Mouse (Mus musculus) CH12.LX (cell line): ENCODE measurements around the gene Nop2. TPM values are rescaled to one million over a fixed set of nuclear protein-coding genes. Genes with fewer than 3 reads are reported as not detected.
A peak's percentile ranks its signal among the peaks of the same experiment; 100 is the strongest.

Source experiments
- DNase-seq: peaks from one replicate; pipeline ENCODE4 v3.0.0-alpha.2; 2013; ENCODE audit errors: extremely low read depth
- H3K27ac ChIP-seq: 2 replicates; pipeline ENCODE4 v1.5.1; 2012; ENCODE audit warnings: low read depth, mild to moderate bottlenecking, control low read depth, moderate library complexity; ENCODE audit not compliant: insufficient read depth
- H3K27me3 ChIP-seq: replicated peaks from 2 replicates; pipeline ENCODE3; 2012; ENCODE audit warnings: inconsistent platforms
- H3K36me3 ChIP-seq, 2 experiments: replicated peaks in 1 of 2; 2 replicates each; pipeline versions ENCODE3 to v1.6.1; 2012; ENCODE audit warnings: inconsistent platforms in 1 of 2, low read length in 1 of 2, mild to moderate bottlenecking in 1 of 2, mixed read lengths in 1 of 2, moderate library complexity in 1 of 2; ENCODE audit not compliant: control insufficient read depth in 1 of 2, insufficient read depth in 1 of 2
- H3K4me1 ChIP-seq, 2 experiments: 2 replicates each; pipeline ENCODE4 v1.6.1; 2012; ENCODE audit warnings: inconsistent platforms in 1 of 2, moderate library complexity in 1 of 2; ENCODE audit not compliant: insufficient read depth in 2 of 2, control insufficient read depth in 1 of 2
- H3K4me2 ChIP-seq: 2 replicates; pipeline ENCODE4 v1.6.1; 2012; ENCODE audit warnings: low read depth, mild to moderate bottlenecking, control low read depth; ENCODE audit not compliant: poor library complexity, insufficient read depth, severe bottlenecking
- H3K4me3 ChIP-seq, 3 experiments: fragments of 150-350 bp in 1 of 3; sonication (generic) in 1 of 3; replicated peaks in 1 of 3; 2 replicates each; pipeline versions ENCODE3 to v1.5.1; 2011 to 2012; ENCODE audit warnings: low read depth in 2 of 3, low read length in 2 of 3, mild to moderate bottlenecking in 2 of 3, moderate library complexity in 2 of 3, control low read depth in 1 of 3, improper control_type of control experiment in 1 of 3, inconsistent platforms in 1 of 3, mixed read lengths in 1 of 3; ENCODE audit not compliant: poor library complexity in 1 of 3
- H3K79me2 ChIP-seq: replicated peaks from 2 replicates; pipeline ENCODE4 v1.6.1; 2012; ENCODE audit warnings: mild to moderate bottlenecking, moderate library complexity; ENCODE audit not compliant: control insufficient read depth, poor library complexity, insufficient read depth, severe bottlenecking; ENCODE audit errors: extremely low read depth
- H3K9ac ChIP-seq: 2 replicates; pipeline ENCODE4 v1.6.1; 2012; ENCODE audit warnings: low read depth, mild to moderate bottlenecking, control low read depth, moderate library complexity; ENCODE audit not compliant: insufficient read depth
- H3K9me3 ChIP-seq: replicated peaks from 2 replicates; pipeline ENCODE3; 2012; ENCODE audit warnings: low read length, inconsistent platforms, mixed read lengths
- BHLHE40 ChIP-seq: IDR thresholded peaks from 2 replicates; pipeline ENCODE4 v1.6.1; 2011; ENCODE audit warnings: mild to moderate bottlenecking, low read depth, low read length, improper control_type of control experiment
- CHD1 ChIP-seq: IDR thresholded peaks from 2 replicates; pipeline ENCODE4 v1.6.1; 2012; ENCODE audit warnings: low read depth, low read length, improper control_type of control experiment, inconsistent platforms
- ELF1 ChIP-seq: IDR thresholded peaks from 2 replicates; pipeline ENCODE4 v1.6.1; 2014; ENCODE audit warnings: low read depth, mild to moderate bottlenecking, inconsistent platforms, low read length, improper control_type of control experiment
- EP300 ChIP-seq: IDR thresholded peaks from 2 replicates; pipeline ENCODE4 v1.6.1; 2011; ENCODE audit warnings: low read length, improper control_type of control experiment
- ETS1 ChIP-seq: conservative IDR thresholded peaks from 2 replicates; pipeline ENCODE4 v1.6.1; 2012; ENCODE audit warnings: low read depth, mild to moderate bottlenecking, inconsistent platforms, low read length, improper control_type of control experiment, moderate library complexity
- GABPA ChIP-seq: IDR thresholded peaks from 2 replicates; pipeline ENCODE4 v1.6.1; 2012; ENCODE audit warnings: low read depth, low read length, improper control_type of control experiment, inconsistent platforms; ENCODE audit not compliant: insufficient replicate concordance
- HCFC1 ChIP-seq: IDR thresholded peaks from 2 replicates; pipeline ENCODE4 v1.6.1; 2012; ENCODE audit warnings: low read depth, mild to moderate bottlenecking, inconsistent platforms, low read length, improper control_type of control experiment
- IRF4 ChIP-seq: IDR thresholded peaks from 2 replicates; pipeline ENCODE4 v1.6.1; 2014; ENCODE audit warnings: low read depth, mild to moderate bottlenecking, inconsistent platforms, low read length, improper control_type of control experiment
- JUN ChIP-seq: IDR thresholded peaks from 2 replicates; pipeline ENCODE4 v1.6.1; 2011; ENCODE audit warnings: low read depth, mild to moderate bottlenecking, low read length, improper control_type of control experiment, moderate library complexity; ENCODE audit not compliant: insufficient read depth
- JUND ChIP-seq: conservative IDR thresholded peaks from 2 replicates; pipeline ENCODE4 v1.6.1; 2011; ENCODE audit warnings: low read depth, low read length, improper control_type of control experiment
- KAT2A ChIP-seq: IDR thresholded peaks from 2 replicates; pipeline ENCODE4 v1.6.1; 2012; ENCODE audit warnings: low read length, improper control_type of control experiment, inconsistent platforms; ENCODE audit not compliant: insufficient replicate concordance
- MAFK ChIP-seq: IDR thresholded peaks from 2 replicates; pipeline ENCODE4 v1.6.1; 2011; ENCODE audit warnings: low read length, improper control_type of control experiment; ENCODE audit not compliant: insufficient replicate concordance
- MAX ChIP-seq: IDR thresholded peaks from 2 replicates; pipeline ENCODE4 v1.6.1; 2011; ENCODE audit warnings: low read length, improper control_type of control experiment
- MAZ ChIP-seq: IDR thresholded peaks from 2 replicates; pipeline ENCODE4 v1.6.1; 2012; ENCODE audit warnings: low read depth, mild to moderate bottlenecking, inconsistent platforms, low read length, improper control_type of control experiment, moderate library complexity
- MEF2A ChIP-seq: IDR thresholded peaks from 2 replicates; pipeline ENCODE4 v1.6.1; 2014; ENCODE audit warnings: low read depth, mild to moderate bottlenecking, inconsistent platforms, low read length, improper control_type of control experiment, borderline replicate concordance
- MXI1 ChIP-seq: IDR thresholded peaks from 2 replicates; pipeline ENCODE4 v1.6.1; 2011; ENCODE audit warnings: mild to moderate bottlenecking, low read depth, low read length, improper control_type of control experiment
- NELFE ChIP-seq: IDR thresholded peaks from 2 replicates; pipeline ENCODE4 v1.6.1; 2011; ENCODE audit warnings: low read depth, low read length, improper control_type of control experiment
- NRF1 ChIP-seq: IDR thresholded peaks from 2 replicates; pipeline ENCODE4 v1.6.1; 2014; ENCODE audit warnings: low read depth, mild to moderate bottlenecking, inconsistent platforms, low read length, improper control_type of control experiment, moderate library complexity
- PAX5 ChIP-seq: IDR thresholded peaks from 2 replicates; pipeline ENCODE4 v1.6.1; 2012; ENCODE audit warnings: low read length, inconsistent platforms, mixed read lengths
- RAD21 ChIP-seq: IDR thresholded peaks from 2 replicates; pipeline ENCODE4 v1.6.1; 2011; ENCODE audit warnings: low read depth, mild to moderate bottlenecking, low read length, improper control_type of control experiment, moderate library complexity
- SIN3A ChIP-seq: IDR thresholded peaks from 2 replicates; pipeline ENCODE4 v1.6.1; 2012; ENCODE audit warnings: low read length, improper control_type of control experiment, inconsistent platforms
- TBP ChIP-seq: conservative IDR thresholded peaks from 2 replicates; pipeline ENCODE4 v1.6.1; 2011; ENCODE audit warnings: low read depth, low read length, improper control_type of control experiment
- TCF12 ChIP-seq: IDR thresholded peaks from 2 replicates; pipeline ENCODE4 v1.6.1; 2014; ENCODE audit warnings: low read depth, mild to moderate bottlenecking, inconsistent platforms, low read length, improper control_type of control experiment
- UBTF ChIP-seq: IDR thresholded peaks from 2 replicates; pipeline ENCODE4 v1.6.1; 2012; ENCODE audit warnings: low read depth, mild to moderate bottlenecking, inconsistent platforms, low read length, improper control_type of control experiment, moderate library complexity
- USF1 ChIP-seq: IDR thresholded peaks from 2 replicates; pipeline ENCODE4 v1.6.1; 2014; ENCODE audit warnings: low read depth, mild to moderate bottlenecking, inconsistent platforms, low read length, improper control_type of control experiment
- ZKSCAN1 ChIP-seq: IDR thresholded peaks from 2 replicates; pipeline ENCODE4 v1.6.1; 2012; ENCODE audit warnings: low read depth, inconsistent platforms, low read length, improper control_type of control experiment, borderline replicate concordance
- ZMIZ1 ChIP-seq: IDR thresholded peaks from 2 replicates; pipeline ENCODE4 v1.6.1; 2012; ENCODE audit warnings: low read depth, mild to moderate bottlenecking, inconsistent platforms, low read length, improper control_type of control experiment
- dilution Hi-C: fragments of 300-500 bp; cut with MboI; formaldehyde crosslinking; loops from 2 replicates; pipeline ENCODE4 v1.14.3; 2020; ENCODE audit warnings: low sequenced_read_pairs; ENCODE audit not compliant: extremely low pct_unique_long_range_greater_than_20kb, extremely low pct_ligation_motif_present
- in situ Hi-C: fragments of 300-500 bp; cut with MboI; formaldehyde crosslinking; loops from 3 replicates; pipeline ENCODE4 v1.14.3; 2019; ENCODE audit warnings: low sequenced_read_pairs, low pct_ligation_motif_present, low pct_unique_long_range_greater_than_20kb, mixed read lengths
- polyA plus RNA-seq: library from polyadenylated mRNA; unstranded; fragments of >175 nt; gene quantifications from 2 replicates; pipeline ENCODE4 v1.2.1, GENCODE M21; 2012; ENCODE audit warnings: low read depth; ENCODE audit not compliant: insufficient read length
- total RNA-seq, 2 experiments: library from RNA; depleted of rRNA; stranded (reverse); fragments of 300-350 nt in 1 of 2; fragments of >200 nt in 1 of 2; gene quantifications; 2 replicates each; pipeline ENCODE4 v1.2.3; 2012 to 2014

The Nop2 gene
- total and polyA plus RNA-seq, 3 experiments = 128 to 175 (median 154) TPM

DNA sequence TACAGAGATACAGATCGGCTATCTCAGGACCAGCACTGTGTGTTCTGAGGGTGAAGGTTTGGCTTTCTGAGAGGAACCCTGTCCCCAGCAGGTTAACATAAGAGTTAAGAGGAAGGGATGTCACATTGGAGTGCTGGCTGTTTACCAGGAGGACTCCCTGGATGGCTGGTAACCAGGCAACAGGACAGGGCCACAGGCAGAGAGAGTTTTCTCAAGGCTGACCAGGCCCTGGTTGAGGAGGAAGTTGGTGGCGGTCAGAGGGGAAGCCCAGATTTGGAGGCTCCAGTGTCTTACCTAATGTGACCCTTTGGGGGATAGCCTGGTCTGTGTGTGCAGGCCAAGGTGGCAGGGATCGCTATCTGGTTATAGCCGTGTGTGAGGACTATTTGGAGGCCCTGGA is 15.1 kb downstream of the Nop2 start:
- Histone ChIP-seq H3K79me2 (peaks cover 18% of the 10 kb centered on the region), H3K4me2 (peak overlapping the region; percentile 66), H3K4me1 (peaks cover 9 to 42% of the 10 kb centered on the region in 2 experiments), H3K27ac (no peak overlapping the region), H3K36me3 (peaks cover 39 to 72% of the 10 kb centered on the region in 2 experiments), H3K27me3 (no peaks in the 10 kb centered on the region), H3K4me3 (no peak overlapping the region), H3K9me3 (no peaks in the 10 kb centered on the region), H3K9ac (peak overlapping the region; percentile 66; the same call in 1 of the 2 replicates)
- dilution Hi-C loops = no loop called here
- in situ Hi-C loops = no loop called here
- TF ChIP-seq ZKSCAN1 (no peak), HCFC1 (no peak), NELFE (no peak), JUN (no peak), RAD21 (no peak), GABPA (no peak), MAZ (no peak), SIN3A (no peak), CHD1 (no peak), KAT2A (no peak), NRF1 (no peak), BHLHE40 (no peak), TCF12 (no peak), TBP (no peak), MAFK (no peak), USF1 (no peak)
- no peak for DNase-seq

GRCm38 (mm10) chr6:125147329-125147728 is 15.6 kb downstream of the Nop2 start:
- in situ Hi-C loops = no loop called here
- H3K4me3 ChIP-seq = no peak overlapping the region
- peaks cover 37 to 72% of the 10 kb centered on the region in 2 experiments for H3K36me3 ChIP-seq
- no peak overlapping the region for H3K27ac ChIP-seq
- H3K79me2 ChIP-seq = peaks cover 18% of the 10 kb centered on the region
- H3K9me3 ChIP-seq = no peaks in the 10 kb centered on the region
- no peak overlapping the region for H3K9ac ChIP-seq
- no peak overlapping the region for H3K4me2 ChIP-seq
- H3K4me1 ChIP-seq = peaks cover 9 to 42% of the 10 kb centered on the region in 2 experiments
- no peak for DNase-seq
- no peak for TF ChIP-seq ZMIZ1
- no peak for TF ChIP-seq ELF1
- TF ChIP-seq JUN = no peak
- no peak for TF ChIP-seq MAZ
- TF ChIP-seq ETS1 = no peak
- no peak for TF ChIP-seq MEF2A
- TF ChIP-seq TCF12 = no peak
- TF ChIP-seq MAX = no peak
- TF ChIP-seq TBP = no peak
- no peak for TF ChIP-seq HCFC1
- no peak for TF ChIP-seq ZKSCAN1
- no peak for TF ChIP-seq IRF4
- TF ChIP-seq UBTF = no peak
- TF ChIP-seq MXI1 = no peak
- no peak for TF ChIP-seq EP300
- TF ChIP-seq NELFE = no peak
- no peak for TF ChIP-seq MAFK
- no peak for TF ChIP-seq JUND
- TF ChIP-seq PAX5 = no peak
- no peaks in the 10 kb centered on the region for H3K27me3 ChIP-seq
- dilution Hi-C loops = no loop called here
